Mouse (Mus musculus): ENCODE measurements around the gene Cdk20.
"Not testable (repeated sequence)": the region's sequence is repeated elsewhere in the genome, so short reads cannot be mapped to it uniquely, and the experiment has no call there.

The Cdk20 gene

GRCm38 (mm10) chr13:64424347-64424746 lies 7.8 kb upstream of the Cdk20 start:
- no peak for DNase-seq

- DNase-seq, result no peak
Measured at GRCm38 (mm10) chr13:64425280-64425679, 6.8 kb upstream of the Cdk20 start.

GRCm38 (mm10) chr13:64429328-64429727 lies 2.8 kb upstream of the Cdk20 start:
- no peak for DNase-seq

DNA sequence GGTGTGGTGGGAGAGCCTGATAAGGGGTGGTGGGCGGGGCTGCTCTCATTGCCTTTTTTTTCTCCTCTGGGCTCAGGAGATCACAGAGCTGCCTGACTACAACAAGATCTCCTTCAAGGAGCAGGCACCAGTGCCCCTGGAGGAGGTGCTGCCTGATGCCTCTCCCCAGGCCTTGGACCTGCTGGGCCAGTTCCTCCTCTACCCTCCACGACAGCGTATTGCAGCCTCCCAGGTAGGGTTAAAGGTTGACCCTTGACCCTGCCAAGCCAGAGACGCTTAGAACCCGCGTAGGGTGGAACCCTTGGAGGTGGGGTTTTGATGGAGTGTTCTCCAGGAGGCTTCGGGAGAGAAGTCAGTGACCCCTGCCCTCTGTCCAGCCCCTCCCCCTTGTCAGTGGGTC lies 5.7 kb downstream of the Cdk20 start:
- no peak for DNase-seq

GRCm38 (mm10) chr13:64438863-64439452 lies 6.8 kb downstream of the Cdk20 start:
- peak; percentile 80 for DNase-seq

- DNase-seq, result no peak
Measured at GRCm38 (mm10) chr13:64439471-64439870, 7.4 kb downstream of the Cdk20 start.

DNA sequence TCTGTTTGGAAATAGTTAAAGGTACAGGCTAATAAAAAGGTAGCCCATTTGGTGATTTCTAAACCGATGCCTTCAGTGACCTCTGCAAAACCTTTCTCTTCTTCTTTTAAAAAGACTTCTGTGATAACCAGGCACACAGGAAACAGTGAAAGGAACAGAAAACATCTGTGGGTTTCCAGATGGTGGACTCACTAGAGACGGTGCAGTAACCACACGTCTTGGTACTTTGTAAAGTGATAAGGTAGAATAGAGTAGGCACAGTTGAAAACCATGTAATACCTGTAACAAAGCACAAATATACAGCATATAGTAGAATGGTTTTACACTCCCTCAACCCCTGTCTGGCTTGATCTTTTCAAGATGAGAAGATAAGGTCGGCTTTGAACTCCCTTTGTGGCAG lies 8.5 kb downstream of the Cdk20 start:
- no peak for DNase-seq

- peak; percentile 35 for DNase-seq
Measured at GRCm38 (mm10) chr13:64443263-64443894, 11.3 kb downstream of the Cdk20 start.

DNA sequence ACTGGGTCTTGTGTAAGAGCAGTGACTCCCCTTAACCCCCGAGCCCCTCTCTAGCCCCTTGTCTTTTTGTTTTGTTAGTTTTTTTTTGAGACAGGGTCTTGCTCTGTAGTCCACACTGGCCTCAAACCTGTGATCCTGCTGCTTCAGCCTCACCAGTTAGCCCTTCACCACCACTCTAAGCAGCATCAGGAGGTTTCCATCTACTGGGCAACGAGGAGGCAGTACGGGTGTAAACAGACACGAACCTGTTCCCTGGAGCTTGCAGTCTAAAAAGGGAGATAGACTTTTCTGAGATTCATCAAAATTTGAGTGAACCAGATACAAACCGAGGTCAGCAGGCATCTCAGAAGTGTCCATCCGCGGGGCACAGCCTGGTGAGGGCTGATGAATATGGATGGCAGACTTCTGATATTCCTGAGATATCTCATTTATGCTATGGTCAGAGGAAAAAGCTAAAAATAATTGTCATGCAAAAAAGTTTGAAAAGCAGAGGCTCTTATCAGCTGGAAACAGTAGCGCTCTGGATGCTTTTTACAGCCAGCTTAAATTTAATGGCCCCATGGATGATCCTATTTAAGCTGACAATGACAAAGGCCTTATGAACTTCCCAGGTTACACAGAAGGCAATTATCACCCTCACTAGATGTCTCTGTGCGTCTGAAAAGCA lies 13.3 kb downstream of the Cdk20 start:
- no peak for DNase-seq

DNA sequence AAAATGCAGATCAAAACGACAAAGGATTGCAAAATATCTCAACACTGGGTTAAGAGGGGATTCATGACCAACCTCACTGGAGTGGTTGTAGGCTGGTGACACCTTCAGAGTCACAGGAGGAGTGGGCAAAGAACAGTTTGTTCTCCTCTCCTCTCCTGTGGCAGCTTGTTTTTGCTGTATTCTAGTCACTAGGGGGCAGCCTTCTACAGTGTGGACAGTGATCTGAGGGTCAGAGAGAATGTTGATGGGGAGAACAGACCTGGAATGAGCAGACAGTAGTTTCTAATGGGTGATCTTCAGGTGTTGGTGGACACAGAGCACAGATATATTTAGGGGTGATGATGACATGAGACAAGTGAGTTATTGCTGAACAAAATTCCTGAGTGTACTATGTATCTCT lies 15.8 kb downstream of the Cdk20 start:
- DNase-seq, result no peak

DNA sequence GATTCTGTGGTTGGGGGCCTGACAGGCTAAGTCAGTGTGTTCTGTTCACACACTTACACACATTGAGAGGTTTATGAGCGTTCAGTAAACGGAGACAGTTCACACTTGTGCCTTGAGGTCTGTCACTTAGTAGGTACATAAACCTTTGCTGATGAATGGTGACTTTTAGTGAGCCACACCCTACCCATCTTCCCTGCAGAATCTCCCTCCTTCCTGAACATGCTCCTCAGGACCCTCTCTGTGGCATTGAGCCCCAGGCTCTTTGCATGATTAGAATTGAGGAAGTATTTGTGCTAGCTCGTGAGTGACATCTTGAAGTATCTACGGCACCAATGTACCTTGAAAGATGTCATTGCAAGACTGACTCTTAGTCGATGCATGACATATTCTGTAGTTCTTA lies 16.6 kb downstream of the Cdk20 start:
- no peak for DNase-seq

- no peak for DNase-seq
Measured at GRCm38 (mm10) chr13:64450001-64450794, 18.1 kb downstream of the Cdk20 start.

- not testable (repeated sequence) for DNase-seq
Measured at GRCm38 (mm10) chr13:64457225-64457978, 25.3 kb downstream of the Cdk20 start.

DNA sequence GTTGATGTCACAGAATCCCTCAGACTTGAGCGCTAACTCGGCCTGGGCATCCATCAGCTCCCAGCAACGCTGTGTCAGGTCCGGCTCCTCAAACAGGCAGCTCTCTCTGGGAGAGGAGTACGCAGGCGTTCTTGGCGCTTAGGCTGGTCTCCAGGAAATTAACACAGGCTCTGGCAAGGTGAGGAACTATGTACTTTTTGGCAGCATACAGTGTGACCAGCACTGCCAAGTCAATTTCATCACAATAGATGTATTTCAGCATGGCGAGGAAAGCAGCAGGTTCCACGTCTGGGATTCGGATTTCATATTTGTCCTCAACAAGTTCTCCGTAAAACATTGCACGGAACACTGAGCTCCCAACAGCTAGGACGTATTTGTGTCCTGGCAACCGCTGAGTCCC lies 26.1 kb downstream of the Cdk20 start:
- DNase-seq, result no peak

DNA sequence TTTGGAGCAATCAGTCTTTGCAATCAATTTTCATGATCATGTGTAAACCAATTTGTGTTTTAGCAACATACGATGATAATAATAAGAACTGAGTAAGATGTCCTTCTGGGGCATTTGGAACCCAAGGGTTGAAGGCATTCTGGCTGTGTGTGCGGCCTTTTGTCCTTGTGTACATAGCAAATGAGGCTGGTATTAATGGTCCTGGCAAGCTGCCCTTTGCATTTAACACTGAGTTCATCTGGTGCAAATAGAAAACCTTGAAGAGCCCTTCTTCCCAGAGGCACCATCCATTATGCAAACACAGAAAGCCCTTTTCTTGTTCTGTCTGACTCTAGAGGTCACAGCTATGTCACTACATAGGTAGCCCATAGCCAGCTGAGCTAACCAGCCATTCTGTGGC lies 30.5 kb downstream of the Cdk20 start:
- no peak for DNase-seq

GRCm38 (mm10) chr13:64465166-64465565 lies 33.1 kb downstream of the Cdk20 start:
- DNase-seq, result no peak

- peak; percentile 11 for DNase-seq
Measured at GRCm38 (mm10) chr13:64467886-64468285, 35.8 kb downstream of the Cdk20 start.

- no peak for DNase-seq
Measured at GRCm38 (mm10) chr13:64477968-64478367, 45.9 kb downstream of the Cdk20 start.

DNA sequence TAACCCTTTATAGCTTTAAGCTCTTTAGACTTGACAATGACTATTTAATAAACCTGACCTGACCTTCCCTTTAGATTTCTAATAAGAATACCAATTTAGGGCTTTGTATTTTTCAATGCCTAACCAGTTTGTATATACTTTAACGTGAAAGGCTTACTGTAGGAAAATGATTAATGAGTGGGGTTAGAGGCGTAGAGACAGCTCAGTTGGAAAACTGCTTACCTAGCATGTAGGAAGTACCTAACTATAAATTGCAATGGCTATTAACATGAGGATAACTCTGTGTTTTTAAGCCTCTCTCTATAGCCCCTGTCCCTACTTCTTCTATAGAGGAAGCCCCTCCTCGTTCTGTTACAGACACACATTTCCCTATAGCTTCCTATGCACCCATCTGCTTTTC lies 47.8 kb downstream of the Cdk20 start:
- no peak for DNase-seq

GRCm38 (mm10) chr13:64489886-64490285 lies 57.8 kb downstream of the Cdk20 start:
- DNase-seq, result no peak

Measured in thymus, postnatal 25 days (tissue).